Mouse (Mus musculus) CH12.LX (cell line): Measurements from ENCODE around the gene Yae1d1. TPM values are rescaled to one million over a fixed set of nuclear protein-coding genes. Genes with fewer than 3 reads are reported as not detected.
A peak's percentile ranks its signal among the peaks of the same experiment; 100 is the strongest.

Experiments used
- DNase-seq: peaks from one replicate; pipeline ENCODE4 v3.0.0-alpha.2; 2013; ENCODE audit errors: extremely low read depth
- H3K27ac ChIP-seq: 2 replicates; pipeline ENCODE4 v1.5.1; 2012; ENCODE audit warnings: low read depth, mild to moderate bottlenecking, control low read depth, moderate library complexity; ENCODE audit not compliant: insufficient read depth
- H3K27me3 ChIP-seq: replicated peaks from 2 replicates; pipeline ENCODE3; 2012; ENCODE audit warnings: inconsistent platforms
- H3K36me3 ChIP-seq, 2 experiments: replicated peaks in 1 of 2; 2 replicates each; pipeline versions ENCODE3 to v1.6.1; 2012; ENCODE audit warnings: inconsistent platforms in 1 of 2, low read length in 1 of 2, mild to moderate bottlenecking in 1 of 2, mixed read lengths in 1 of 2, moderate library complexity in 1 of 2; ENCODE audit not compliant: control insufficient read depth in 1 of 2, insufficient read depth in 1 of 2
- H3K4me1 ChIP-seq, 2 experiments: 2 replicates each; pipeline ENCODE4 v1.6.1; 2012; ENCODE audit warnings: inconsistent platforms in 1 of 2, moderate library complexity in 1 of 2; ENCODE audit not compliant: insufficient read depth in 2 of 2, control insufficient read depth in 1 of 2
- H3K4me2 ChIP-seq: 2 replicates; pipeline ENCODE4 v1.6.1; 2012; ENCODE audit warnings: low read depth, mild to moderate bottlenecking, control low read depth; ENCODE audit not compliant: poor library complexity, insufficient read depth, severe bottlenecking
- H3K4me3 ChIP-seq, 3 experiments: fragments of 150-350 bp in 1 of 3; sonication (generic) in 1 of 3; replicated peaks in 1 of 3; 2 replicates each; pipeline versions ENCODE3 to v1.5.1; 2011 to 2012; ENCODE audit warnings: low read depth in 2 of 3, low read length in 2 of 3, mild to moderate bottlenecking in 2 of 3, moderate library complexity in 2 of 3, control low read depth in 1 of 3, improper control_type of control experiment in 1 of 3, inconsistent platforms in 1 of 3, mixed read lengths in 1 of 3; ENCODE audit not compliant: poor library complexity in 1 of 3
- H3K79me2 ChIP-seq: replicated peaks from 2 replicates; pipeline ENCODE4 v1.6.1; 2012; ENCODE audit warnings: mild to moderate bottlenecking, moderate library complexity; ENCODE audit not compliant: control insufficient read depth, poor library complexity, insufficient read depth, severe bottlenecking; ENCODE audit errors: extremely low read depth
- H3K9ac ChIP-seq: 2 replicates; pipeline ENCODE4 v1.6.1; 2012; ENCODE audit warnings: low read depth, mild to moderate bottlenecking, control low read depth, moderate library complexity; ENCODE audit not compliant: insufficient read depth
- H3K9me3 ChIP-seq: replicated peaks from 2 replicates; pipeline ENCODE3; 2012; ENCODE audit warnings: low read length, inconsistent platforms, mixed read lengths
- BHLHE40 ChIP-seq: IDR thresholded peaks from 2 replicates; pipeline ENCODE4 v1.6.1; 2011; ENCODE audit warnings: mild to moderate bottlenecking, low read depth, low read length, improper control_type of control experiment
- CHD1 ChIP-seq: IDR thresholded peaks from 2 replicates; pipeline ENCODE4 v1.6.1; 2012; ENCODE audit warnings: low read depth, low read length, improper control_type of control experiment, inconsistent platforms
- CTCF ChIP-seq, 2 experiments: IDR thresholded peaks in 1 of 2; conservative IDR thresholded peaks in 1 of 2; 2 replicates each; pipeline ENCODE4 v1.5.1; 2011 to 2012; ENCODE audit warnings: low read depth in 2 of 2, low read length in 2 of 2, improper control_type of control experiment in 1 of 2, inconsistent platforms in 1 of 2, mild to moderate bottlenecking in 1 of 2, moderate library complexity in 1 of 2
- E2F4 ChIP-seq: IDR thresholded peaks from 2 replicates; pipeline ENCODE4 v1.6.1; 2011; ENCODE audit warnings: low read depth, low read length, improper control_type of control experiment; ENCODE audit not compliant: insufficient replicate concordance
- ELF1 ChIP-seq: IDR thresholded peaks from 2 replicates; pipeline ENCODE4 v1.6.1; 2014; ENCODE audit warnings: low read depth, mild to moderate bottlenecking, inconsistent platforms, low read length, improper control_type of control experiment
- EP300 ChIP-seq: IDR thresholded peaks from 2 replicates; pipeline ENCODE4 v1.6.1; 2011; ENCODE audit warnings: low read length, improper control_type of control experiment
- ETS1 ChIP-seq: conservative IDR thresholded peaks from 2 replicates; pipeline ENCODE4 v1.6.1; 2012; ENCODE audit warnings: low read depth, mild to moderate bottlenecking, inconsistent platforms, low read length, improper control_type of control experiment, moderate library complexity
- IRF4 ChIP-seq: IDR thresholded peaks from 2 replicates; pipeline ENCODE4 v1.6.1; 2014; ENCODE audit warnings: low read depth, mild to moderate bottlenecking, inconsistent platforms, low read length, improper control_type of control experiment
- MAFK ChIP-seq: IDR thresholded peaks from 2 replicates; pipeline ENCODE4 v1.6.1; 2011; ENCODE audit warnings: low read length, improper control_type of control experiment; ENCODE audit not compliant: insufficient replicate concordance
- MAX ChIP-seq: IDR thresholded peaks from 2 replicates; pipeline ENCODE4 v1.6.1; 2011; ENCODE audit warnings: low read length, improper control_type of control experiment
- MXI1 ChIP-seq: IDR thresholded peaks from 2 replicates; pipeline ENCODE4 v1.6.1; 2011; ENCODE audit warnings: mild to moderate bottlenecking, low read depth, low read length, improper control_type of control experiment
- POLR2AphosphoS2 ChIP-seq: IDR thresholded peaks from 2 replicates; pipeline ENCODE4 v1.6.1; 2011; ENCODE audit warnings: low read depth, low read length, improper control_type of control experiment
- RAD21 ChIP-seq: IDR thresholded peaks from 2 replicates; pipeline ENCODE4 v1.6.1; 2011; ENCODE audit warnings: low read depth, mild to moderate bottlenecking, low read length, improper control_type of control experiment, moderate library complexity
- RCOR1 ChIP-seq: conservative IDR thresholded peaks from 2 replicates; pipeline ENCODE4 v1.6.1; 2012; ENCODE audit warnings: low read depth, mild to moderate bottlenecking, inconsistent platforms, low read length, improper control_type of control experiment
- SIN3A ChIP-seq: IDR thresholded peaks from 2 replicates; pipeline ENCODE4 v1.6.1; 2012; ENCODE audit warnings: low read length, improper control_type of control experiment, inconsistent platforms
- SMC3 ChIP-seq: IDR thresholded peaks from 2 replicates; pipeline ENCODE4 v1.6.1; 2011; ENCODE audit warnings: low read depth, low read length, improper control_type of control experiment
- TBP ChIP-seq: conservative IDR thresholded peaks from 2 replicates; pipeline ENCODE4 v1.6.1; 2011; ENCODE audit warnings: low read depth, low read length, improper control_type of control experiment
- UBTF ChIP-seq: IDR thresholded peaks from 2 replicates; pipeline ENCODE4 v1.6.1; 2012; ENCODE audit warnings: low read depth, mild to moderate bottlenecking, inconsistent platforms, low read length, improper control_type of control experiment, moderate library complexity
- USF2 ChIP-seq: conservative IDR thresholded peaks from 2 replicates; pipeline ENCODE4 v1.6.1; 2011; ENCODE audit warnings: low read depth, low read length, improper control_type of control experiment
- ZKSCAN1 ChIP-seq: IDR thresholded peaks from 2 replicates; pipeline ENCODE4 v1.6.1; 2012; ENCODE audit warnings: low read depth, inconsistent platforms, low read length, improper control_type of control experiment, borderline replicate concordance
- ZMIZ1 ChIP-seq: IDR thresholded peaks from 2 replicates; pipeline ENCODE4 v1.6.1; 2012; ENCODE audit warnings: low read depth, mild to moderate bottlenecking, inconsistent platforms, low read length, improper control_type of control experiment
- ZNF384 ChIP-seq: IDR thresholded peaks from 2 replicates; pipeline ENCODE4 v1.6.1; 2012; ENCODE audit warnings: low read depth, low read length, improper control_type of control experiment, inconsistent platforms
- dilution Hi-C: fragments of 300-500 bp; cut with MboI; formaldehyde crosslinking; loops from 2 replicates; pipeline ENCODE4 v1.14.3; 2020; ENCODE audit warnings: low sequenced_read_pairs; ENCODE audit not compliant: extremely low pct_unique_long_range_greater_than_20kb, extremely low pct_ligation_motif_present
- in situ Hi-C: fragments of 300-500 bp; cut with MboI; formaldehyde crosslinking; loops from 3 replicates; pipeline ENCODE4 v1.14.3; 2019; ENCODE audit warnings: low sequenced_read_pairs, low pct_ligation_motif_present, low pct_unique_long_range_greater_than_20kb, mixed read lengths
- polyA plus RNA-seq: library from polyadenylated mRNA; unstranded; fragments of >175 nt; gene quantifications from 2 replicates; pipeline ENCODE4 v1.2.1, GENCODE M21; 2012; ENCODE audit warnings: low read depth; ENCODE audit not compliant: insufficient read length
- total RNA-seq, 2 experiments: library from RNA; depleted of rRNA; stranded (reverse); fragments of 300-350 nt in 1 of 2; fragments of >200 nt in 1 of 2; gene quantifications; 2 replicates each; pipeline ENCODE4 v1.2.3; 2012 to 2014

The Yae1d1 gene
- total and polyA plus RNA-seq, 3 experiments = 18.7 to 54.3 (median 26.0) TPM

DNA sequence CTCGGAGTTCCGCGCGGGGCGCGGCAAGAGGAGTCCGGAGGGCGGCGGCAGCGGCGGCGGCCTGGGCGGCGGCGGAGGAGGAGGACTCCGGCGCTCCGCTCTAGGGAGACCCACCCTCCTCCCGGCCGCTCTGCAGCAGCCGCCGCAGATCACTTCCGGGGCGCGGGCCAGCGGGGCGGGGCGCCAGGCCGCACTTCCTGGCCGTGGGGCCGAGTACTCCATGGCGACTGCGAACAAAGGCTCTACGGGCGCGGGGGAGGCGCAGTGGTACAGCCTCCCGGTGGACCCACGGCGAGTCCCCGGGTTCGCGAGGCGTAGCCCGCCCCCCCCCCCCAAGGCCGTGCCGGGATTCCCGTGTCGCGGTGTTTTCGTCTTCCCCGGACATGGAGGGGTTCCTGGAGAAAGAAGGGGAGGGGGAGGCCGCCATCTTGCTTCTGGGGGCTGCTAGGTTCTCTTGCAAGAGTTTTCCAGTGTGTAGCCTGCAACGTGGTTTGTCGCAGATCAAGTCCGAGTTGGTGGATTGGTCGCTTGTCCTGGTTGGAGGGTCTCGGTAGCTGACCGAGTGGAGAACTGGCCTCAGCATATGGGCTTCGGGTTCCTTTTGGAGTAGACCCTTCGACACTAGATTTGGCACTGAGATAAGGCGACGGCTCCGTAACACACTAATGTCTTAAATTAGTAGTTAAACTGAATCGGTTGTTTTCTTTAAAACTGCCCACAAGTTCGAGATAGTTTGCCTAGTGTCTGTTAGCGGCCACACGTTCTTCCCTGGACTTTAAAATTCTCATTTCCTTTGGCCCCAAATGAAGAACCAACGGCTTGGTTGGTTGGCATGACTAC, 48.9 kb downstream of the Yae1d1 start, which contains the start of gene Rala (continued):
- TF ChIP-seq BHLHE40 (no peak), ETS1 (no peak), SMC3 (no peak), USF2 (no peak), IRF4 (peak; percentile 25; the same call in 1 of the 2 replicates), POLR2AphosphoS2 (peak; percentile 67; the same call in 1 of the 2 replicates), MAX (0 out of 2 replicates have a peak, but pooled peaks have one; percentile 7), TBP (no peak), EP300 (no peak), ZKSCAN1 (no peak), RCOR1 (no peak), RAD21 (no peak), CTCF (conservative IDR thresholded peaks at IDR 0.05 in 1 of 2, IDR thresholded peaks at IDR 0.05 in 1 of 2; ENCODE audit: low read depth in 2 of 2, low read length in 2 of 2) (no peak), E2F4 (no peak), ZNF384 (no peak), MXI1 (peak; percentile 67), CHD1 (peak; percentile 35; the same call in 1 of the 2 replicates), ZMIZ1 (peak; percentile 93), ELF1 (peak; percentile 85)
- TF ChIP-seq, all 38 proteins: peak for 18

DNA sequence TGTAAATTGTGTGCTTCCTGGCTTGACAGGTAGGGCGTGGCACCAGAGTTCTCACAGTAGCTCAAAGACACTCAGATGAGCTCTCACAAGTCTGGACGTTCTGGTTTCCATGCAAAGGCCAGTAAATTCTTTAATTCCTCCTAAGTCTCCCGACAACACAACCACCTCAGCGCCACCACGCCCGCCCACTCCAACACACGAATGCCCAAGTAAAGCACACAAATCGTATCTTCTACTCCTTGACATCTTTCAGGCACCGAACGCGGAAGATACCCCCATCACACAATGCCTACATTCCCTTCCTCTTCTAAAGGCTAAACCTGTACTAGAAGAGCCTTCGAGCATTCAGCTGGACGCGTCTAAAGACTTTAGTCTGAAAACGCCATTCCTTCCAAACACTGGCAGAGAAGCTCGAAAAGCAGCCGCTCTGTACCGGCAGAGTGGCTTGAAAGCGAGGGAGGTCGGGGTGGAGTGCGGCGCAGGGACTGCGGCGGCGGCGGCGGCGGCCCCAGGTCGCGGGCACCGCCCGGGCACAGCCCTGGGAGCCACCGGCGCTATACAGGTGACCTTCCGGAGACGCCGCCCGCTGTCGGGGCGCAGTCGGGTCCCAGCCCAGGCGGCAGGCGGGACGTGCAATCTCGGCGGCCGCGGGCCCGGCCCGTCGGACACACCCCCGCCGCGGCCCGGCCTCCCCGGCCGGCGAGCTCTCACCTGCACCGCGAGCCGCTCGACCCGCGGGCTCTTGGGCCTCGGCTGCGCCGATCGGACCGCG, 49.7 kb downstream of the Yae1d1 start:
- H3K4me2 ChIP-seq = peak overlapping the region; percentile 43
- no peak for TF ChIP-seq MAFK
- peak; percentile 75; the same call in 1 of the 2 replicates for TF ChIP-seq UBTF
- peak; percentile 66 for TF ChIP-seq SIN3A
- TF ChIP-seq ZKSCAN1 = no peak
- peaks cover 0 to 3% of the 10 kb centered on the region in 2 experiments for H3K36me3 ChIP-seq

More for the DNA sequence above, 49.7 kb downstream of the Yae1d1 start:
- H3K9ac ChIP-seq = peak overlapping the region; percentile 67
- no peak overlapping the region for H3K27ac ChIP-seq
- peak; percentile 36 for DNase-seq
- in situ Hi-C loops (loop anchor here (10.0 kb wide), 1 partner anchor 51 kb away; the partner anchor contains the start of gene Yae1d1), dilution Hi-C loops (no loop called here)
- H3K4me1 ChIP-seq = peaks cover 4 to 37% of the 10 kb centered on the region in 2 experiments; a peak in 2 of 4 replicates
- no peaks in the 10 kb centered on the region for H3K9me3 ChIP-seq
- no peaks in the 10 kb centered on the region for H3K27me3 ChIP-seq
- peaks cover 4% of the 10 kb centered on the region; the same call in 1 of the 2 replicates for H3K79me2 ChIP-seq
- H3K4me3 ChIP-seq = peak overlapping the region; percentile 75 to 94 (median 75)
